Mouse (Mus musculus) ZHBTc4 (cell line): Measurements from ENCODE around the gene Epb41l3.

Source experiments
- DNase-seq: peaks from one replicate; pipeline ENCODE4 v3.0.0-alpha.2; 2011; ENCODE audit warnings: low read depth, low spot score

Gene Epb41l3

DNA sequence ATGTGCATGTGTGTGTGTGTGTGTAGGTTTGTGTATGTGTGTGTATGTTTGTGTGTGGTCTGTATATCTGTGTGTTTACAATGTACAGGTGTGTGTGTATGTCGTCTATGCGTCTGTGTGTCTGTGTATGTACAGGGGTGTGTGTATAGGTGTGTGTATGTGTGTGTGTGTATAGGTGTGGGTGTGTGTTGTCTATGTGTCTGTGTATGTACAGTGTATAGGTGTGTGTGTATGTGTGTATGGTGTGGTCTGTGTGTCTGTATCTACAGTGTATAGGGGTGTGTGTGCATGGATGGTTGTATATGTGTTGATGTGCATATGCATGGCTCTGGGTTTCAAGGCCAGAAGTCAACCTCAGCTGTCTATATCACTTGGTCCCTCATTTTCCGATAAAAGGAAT, 161.7 kb downstream of the Epb41l3 start:
- DNase-seq: no peak

DNA sequence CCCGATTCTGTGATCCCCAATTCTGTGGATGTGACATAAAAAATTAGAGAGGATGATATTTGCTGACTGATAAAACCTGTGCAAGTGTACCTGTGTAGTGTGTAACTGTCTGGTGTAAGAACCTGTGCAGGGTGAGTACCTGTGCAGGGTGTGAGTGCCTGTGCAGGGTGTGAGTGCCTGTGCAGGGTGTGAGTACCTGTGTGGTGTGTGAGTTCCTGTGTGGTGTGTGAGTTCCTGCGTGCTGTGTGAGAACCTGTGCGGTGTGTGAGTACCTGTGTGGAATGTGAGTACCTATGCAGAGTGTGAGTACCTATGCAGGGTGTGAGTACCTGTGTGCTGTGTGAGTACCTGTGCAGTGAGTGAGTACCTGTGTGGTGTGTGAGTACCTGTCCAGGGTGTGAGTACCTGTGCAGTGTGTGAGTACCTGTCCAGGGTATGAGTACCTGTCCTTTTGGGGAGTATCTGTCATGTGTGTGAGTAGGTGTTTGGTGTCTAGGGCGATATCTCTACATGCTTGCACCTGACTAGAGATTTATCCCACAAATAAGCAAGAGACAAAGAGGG, 163.4 kb downstream of the Epb41l3 start:
- no peak for DNase-seq

DNA sequence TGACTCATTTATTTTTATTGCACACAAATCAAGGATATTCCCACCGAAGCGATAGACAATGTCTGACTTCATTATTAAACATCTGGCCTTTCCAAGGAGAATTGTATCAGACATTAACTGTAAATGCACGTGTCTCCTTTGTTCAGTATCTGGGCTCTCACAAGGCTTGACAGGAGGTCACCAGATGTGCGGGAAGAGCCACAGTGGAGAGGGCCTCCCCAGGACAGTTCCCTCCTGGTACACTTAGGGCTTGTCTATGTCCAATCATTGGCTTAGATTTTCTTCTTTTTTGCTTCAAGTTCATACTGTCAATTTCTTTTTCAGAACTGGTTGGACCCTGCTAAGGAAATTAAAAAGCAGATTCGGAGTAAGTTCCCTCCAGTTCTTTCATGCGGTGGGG, 163.9 kb downstream of the Epb41l3 start:
- DNase-seq: no peak

DNA sequence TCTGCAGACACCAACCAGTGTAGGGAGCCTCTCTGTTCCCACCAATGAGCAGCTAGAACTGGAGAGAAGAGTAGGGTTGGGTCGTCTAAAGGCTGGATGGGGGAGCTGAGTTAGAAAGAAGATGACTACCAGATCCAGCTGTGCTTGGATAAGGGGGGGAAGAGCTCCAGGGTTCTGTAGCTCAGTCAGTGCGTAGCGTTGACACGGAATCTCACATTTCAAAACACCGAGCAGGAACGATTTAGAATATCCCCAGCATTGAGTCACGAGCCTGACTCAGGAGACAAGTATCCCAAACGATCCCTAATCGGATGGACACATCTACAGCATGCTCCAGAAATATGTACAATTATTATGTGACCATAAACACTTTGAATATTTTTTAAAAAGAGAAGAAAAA, 180.4 kb downstream of the Epb41l3 start:
- DNase-seq: no peak

DNA sequence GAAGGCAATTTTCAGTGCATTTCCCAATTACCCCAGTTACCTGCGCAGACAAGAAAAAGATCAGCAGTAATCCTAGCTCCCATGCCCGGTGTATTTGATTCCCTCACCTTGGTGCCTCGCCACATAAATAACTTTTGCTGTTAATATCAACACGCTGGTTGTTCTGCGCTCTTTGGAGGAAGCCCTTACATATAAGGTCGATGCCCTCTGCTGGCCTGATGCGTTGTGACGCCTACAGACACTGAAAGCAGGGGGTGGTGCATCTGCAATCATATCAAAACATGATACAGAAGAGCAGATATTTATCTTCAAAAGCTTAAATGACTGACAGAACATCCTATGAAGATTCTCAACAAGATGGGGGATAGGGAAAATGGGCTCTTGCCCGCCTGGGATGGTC, 181.0 kb downstream of the Epb41l3 start:
- DNase-seq: peak; percentile 35

DNA sequence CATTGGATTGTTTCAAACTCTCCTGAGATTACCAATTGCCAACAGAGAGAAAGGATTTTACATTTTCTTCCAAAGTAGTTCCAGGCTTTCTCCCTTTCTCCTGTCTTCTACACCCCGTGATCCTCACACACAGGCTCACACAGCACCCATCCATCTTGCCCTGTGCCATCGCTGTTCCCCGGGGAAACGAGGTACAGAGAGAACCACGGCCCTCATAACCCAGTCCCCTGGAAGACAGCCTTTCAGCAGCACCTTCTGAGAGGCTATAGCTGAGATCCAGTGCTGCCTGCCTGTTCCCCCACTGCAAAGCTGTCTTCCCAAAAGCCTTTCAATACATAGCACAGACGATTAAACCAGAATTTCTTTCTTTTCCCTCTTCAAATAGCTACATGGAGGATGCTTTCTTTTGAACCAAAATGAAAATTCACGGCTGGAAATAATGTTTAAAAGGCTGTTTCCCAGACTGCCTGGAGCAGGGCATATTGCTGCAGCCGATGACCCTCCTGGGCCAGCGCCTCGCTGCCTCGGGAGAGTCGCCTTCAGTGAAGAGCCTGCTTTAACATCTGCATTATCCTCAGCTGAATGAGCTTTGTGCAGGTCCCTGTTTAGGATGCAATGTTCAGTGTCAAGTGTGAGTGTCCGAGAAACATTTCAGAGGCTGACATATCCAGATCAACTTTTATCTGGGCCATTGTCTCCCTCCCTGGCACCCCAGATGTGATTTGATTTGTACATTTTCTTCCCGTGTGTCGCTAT, 188.5 kb downstream of the Epb41l3 start:
- no peak for DNase-seq

DNA sequence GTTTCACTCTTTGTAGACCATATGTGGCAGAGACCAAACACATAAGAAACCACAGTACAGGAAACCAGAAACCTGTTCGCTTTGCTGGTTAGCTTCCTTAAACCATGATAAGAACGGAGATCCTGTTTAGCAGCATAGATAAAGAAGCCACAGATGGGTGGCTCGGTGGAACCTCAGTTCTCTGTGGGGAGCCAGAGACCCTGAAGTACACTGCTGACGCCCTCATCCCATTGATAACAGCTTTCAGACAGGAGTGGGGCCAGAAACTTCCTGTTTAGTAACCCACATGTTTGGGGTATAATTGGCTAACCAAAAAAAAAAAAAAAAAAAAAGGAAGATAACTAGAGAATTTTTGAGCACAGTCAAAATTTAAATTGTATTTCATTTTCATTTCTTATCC, 189.7 kb downstream of the Epb41l3 start:
- no peak for DNase-seq

DNA sequence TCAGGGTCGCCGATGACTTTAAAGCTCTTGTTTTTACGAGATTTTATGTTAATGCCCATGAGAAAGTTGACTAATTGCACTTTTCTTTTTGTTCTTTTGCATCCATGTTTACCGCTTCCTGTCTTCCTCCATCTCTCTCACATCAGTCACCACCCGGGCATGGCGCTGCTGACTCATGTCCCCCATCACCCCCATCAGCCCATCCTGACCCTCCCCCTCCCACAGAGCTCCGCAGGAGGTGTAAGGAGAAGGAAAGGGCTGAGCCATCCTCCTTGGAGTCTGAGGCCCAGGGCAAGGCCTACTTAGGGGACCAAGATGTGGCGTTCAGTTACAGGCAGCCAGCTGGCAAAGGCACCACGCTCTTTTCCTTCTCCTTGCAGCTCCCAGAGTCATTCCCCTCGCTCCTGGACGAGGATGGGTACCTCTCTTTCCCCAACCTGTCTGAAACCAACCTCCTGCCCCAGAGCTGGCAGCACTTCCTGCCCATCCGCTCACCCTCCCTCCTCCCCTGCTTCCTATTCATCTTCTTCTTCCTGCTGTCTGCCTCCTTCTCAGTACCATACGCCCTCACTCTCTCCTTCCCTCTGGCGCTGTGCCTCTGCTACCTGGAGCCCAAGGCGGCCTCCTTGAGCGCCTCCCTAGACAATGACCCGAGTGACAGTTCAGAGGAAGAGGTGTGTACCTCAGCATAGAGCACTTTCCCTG, 190.4 kb downstream of the Epb41l3 start:
- DNase-seq: peak; percentile 33

DNA sequence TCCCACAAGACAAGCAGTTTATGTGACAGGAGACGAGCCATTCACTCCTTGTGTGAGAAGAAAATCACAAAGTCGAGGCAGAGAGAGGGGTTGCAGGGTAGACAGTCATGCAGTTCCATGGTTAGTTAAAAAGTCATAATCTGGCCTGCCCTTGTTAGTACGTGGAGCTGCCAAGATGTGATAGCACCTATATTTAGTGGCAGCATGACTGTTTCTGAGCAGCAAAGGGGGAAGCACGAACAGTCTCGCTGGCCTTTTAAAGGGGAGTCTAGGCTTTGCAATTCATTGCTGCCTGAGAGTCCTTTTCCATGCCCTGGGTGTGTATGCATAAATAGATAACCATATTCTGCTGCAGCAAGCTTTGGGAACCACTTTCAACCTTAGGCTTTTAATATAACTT, 191.5 kb downstream of the Epb41l3 start:
- DNase-seq: no peak

DNA sequence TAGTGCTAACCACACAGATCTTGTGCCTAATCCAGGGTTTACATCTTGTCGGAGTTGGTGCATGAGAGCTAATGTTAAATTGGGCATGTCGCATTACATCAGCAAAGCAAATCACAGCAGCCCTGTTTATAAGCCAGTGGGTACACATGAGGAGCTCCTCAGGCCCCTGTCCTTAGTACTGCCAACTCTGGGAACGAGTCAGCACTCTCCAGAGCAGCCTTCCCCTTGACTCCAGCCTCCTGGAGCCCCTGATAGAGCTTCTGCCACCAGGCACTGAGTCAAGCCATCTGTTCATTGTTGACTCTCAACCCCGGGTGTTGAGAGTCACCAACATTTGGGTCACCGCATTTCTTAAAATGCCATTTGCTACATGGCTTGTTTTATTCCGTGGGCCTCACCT, 192.0 kb downstream of the Epb41l3 start:
- no peak for DNase-seq

DNA sequence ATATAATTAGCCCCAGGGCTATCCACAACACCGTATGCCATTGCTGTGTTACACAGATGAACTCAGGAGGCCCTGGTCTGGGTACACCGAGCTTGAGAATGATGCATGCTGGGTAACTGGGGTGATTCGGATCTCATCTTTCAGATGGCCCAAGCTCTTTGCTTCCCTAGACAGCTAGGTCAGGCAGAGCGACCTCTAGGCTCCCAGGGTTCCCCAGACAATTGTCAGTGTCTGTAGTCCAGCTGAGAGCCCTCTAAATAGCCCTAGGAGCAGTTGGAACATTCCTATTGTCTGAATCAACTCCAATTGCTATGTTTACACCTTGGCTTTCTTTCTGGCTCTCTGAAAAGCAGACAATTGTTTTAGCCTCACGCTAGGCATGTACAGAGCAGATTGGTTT, 201.9 kb downstream of the Epb41l3 start:
- peak; percentile 91 for DNase-seq

DNA sequence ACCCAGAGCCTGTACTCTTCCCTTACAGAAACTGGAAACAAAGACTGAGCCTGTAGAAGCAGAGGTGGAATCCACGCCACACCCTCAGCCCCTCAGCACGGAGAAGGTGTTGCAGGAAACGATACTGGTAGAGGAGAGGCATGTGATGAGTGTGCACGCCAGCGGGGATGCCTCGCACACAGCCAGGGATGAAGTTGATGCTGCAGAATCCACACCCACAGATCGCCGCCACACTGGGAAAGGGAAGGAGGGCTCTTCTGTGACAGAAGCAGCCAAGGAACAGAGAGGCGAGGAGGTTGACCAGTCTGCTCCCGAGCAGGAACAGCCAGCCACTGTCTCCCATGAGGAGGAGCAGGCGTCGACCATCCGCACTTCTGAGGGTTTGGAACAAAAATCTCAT, 209.0 kb downstream of the Epb41l3 start:
- DNase-seq: peak; percentile 45

DNA sequence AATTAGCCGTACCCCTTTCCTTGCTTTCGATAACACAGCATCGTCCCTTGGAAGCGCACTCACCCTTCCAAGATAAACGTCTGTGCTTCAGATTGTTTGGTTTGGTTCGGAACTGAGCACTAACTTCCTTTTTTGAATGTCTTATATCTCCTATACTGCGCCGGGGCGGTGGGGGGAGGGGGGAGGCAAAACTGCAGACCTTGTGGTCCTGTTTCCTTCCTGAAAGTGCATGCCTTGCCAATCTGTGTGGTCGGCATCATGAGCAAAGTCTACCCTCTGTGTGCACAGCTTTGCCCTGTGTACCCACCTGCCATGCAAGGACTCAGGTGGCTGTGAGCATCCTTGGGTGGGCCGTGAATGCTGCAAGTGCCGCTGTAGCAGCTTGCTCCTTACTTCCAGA, 212.6 kb downstream of the Epb41l3 start:
- no peak for DNase-seq

DNA sequence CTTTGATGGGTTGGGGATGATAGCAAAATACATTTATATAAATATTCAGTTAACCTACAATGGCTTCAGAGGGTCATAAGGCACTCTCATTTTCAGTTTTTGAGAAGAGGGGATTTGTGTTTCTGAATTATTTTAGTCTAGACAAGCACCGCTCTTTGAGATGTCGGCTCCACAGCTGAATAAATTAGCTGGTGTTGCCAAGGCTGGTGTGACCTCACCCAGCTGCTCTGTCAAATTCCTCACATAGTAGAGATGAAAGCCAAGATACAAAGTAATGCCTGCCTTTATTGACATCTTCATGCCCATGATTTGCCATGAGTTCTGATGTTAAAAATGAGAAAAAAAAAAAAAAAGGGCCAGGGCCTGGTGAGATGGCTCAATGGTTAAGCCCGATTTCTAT, 214.8 kb downstream of the Epb41l3 start:
- DNase-seq: no peak

DNA sequence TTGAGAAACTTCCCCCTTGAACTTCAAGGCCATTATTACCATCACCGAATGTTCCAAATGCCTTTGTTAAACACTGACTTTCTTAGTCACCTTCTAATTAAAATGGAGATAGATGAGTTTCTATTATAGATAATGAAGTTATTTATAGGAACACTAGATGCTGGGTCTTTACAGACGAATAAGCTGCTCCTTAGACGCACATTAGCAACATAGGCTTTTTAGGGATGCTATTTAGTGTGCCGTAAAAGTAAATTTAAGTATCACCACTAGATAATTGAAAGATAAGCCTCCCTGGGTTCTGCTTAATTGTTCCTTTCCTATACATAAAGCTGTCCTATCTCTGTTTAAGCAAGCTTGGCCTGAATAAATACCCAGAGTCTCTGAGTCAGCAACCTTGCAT, 226.1 kb downstream of the Epb41l3 start:
- DNase-seq: no peak

DNA sequence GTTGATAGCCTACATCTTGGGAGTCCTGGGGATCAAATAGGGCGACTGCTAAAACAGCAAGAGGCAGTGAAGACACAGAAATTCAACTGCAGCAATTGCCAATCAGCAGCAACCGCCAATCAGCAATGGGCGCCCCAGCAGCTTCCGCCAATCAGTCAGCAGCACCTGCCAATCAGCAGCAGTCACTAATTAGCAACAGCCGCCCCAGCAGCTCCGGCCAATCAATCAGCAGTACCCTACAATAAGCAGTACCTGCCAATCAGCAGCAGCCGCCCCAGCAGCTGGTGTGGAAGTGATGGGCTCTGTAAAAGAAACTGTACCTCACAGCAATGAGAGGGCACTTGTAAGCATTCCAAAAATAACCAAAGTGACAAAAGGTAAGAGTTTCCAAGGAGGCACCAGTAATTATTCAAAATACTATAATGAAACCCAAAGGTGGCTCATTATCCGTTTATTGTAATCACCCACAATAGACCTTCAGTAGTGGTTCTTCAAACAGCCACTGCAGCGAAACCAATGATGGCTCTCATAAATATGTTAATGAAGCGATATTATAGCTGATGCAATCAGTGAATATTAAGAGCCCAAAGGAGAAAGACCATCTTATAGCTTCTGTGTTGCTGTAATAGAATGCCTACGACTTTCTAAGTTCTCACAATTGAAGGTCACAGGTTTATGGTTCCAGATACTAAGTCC, 228.2 kb downstream of the Epb41l3 start:
- peak; percentile 63 for DNase-seq

DNA sequence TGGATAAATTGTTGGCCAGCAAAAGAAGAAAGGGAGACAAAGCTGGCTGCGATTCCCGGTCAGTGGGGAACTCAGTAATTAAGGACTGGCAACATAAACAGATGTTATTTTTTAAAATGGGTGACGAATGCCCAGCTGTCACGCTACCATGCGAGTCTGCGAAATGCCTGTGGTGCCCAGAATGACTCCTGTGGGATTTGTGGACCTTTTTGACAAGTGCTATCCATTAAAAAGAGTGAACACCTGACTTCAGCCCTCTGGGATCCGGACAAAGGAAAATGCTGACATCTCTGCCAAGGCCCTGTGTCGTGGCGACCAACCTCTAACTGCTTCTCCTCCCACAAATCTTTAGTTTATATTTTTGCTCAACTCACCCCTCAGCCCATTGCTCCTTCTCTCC, 232.2 kb downstream of the Epb41l3 start:
- no peak for DNase-seq

DNA sequence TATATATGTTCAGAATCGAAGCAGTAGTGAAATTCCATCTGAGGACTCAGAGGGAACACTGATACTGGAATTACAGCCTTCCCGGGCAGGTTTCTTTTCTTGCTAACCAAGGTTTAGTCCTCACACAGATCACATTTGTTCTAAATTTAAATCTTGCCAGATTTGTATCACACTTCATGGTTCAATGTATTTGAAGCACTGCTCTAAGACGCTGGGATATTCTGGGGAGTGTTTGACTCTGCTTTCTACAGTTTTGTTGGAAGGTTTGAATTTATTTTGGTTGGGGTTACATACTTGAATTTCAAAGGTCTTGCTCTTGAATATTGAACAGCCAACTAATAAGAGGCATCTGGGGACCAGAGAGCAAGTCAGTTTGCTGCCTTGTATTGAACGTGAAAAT, 234.4 kb downstream of the Epb41l3 start:
- no peak for DNase-seq

DNA sequence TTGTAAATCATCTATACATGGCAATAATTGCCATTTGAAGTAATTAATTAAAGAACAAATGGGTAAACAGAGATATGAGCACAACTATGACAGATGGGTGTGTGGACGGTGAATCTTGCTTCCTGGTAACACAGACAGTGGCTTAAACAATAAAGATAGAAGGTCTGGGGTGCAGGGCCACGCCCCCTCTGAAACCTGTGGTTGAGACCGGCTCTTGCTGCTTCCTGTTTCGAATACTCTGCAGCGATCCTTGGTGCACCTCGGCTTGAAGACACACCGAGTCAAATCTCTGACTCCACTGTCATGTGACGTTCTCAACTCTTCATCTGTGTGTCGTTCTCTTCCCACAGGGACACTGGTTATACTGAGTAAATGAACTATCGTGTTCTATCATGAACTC, 245.0 kb downstream of the Epb41l3 start:
- no peak for DNase-seq

DNA sequence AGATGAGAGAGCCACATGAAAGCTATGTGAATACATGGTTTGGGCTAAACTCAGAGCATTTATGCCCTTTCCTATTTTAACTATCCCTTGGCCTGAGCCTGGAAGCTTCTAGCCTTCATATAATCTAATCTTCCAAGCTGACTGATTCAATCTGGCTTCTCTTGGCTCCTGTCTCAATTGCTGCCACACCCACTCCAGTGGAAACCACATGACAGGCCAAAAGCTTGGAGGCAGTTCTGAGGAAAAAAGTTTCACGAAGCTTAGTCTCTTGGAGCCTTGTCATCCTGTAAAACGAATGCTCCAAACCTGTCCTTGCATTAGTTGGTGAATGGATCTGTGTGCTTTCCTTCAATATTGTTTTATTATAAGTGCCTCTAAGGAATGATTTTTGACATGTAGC, 247.2 kb downstream of the Epb41l3 start:
- DNase-seq: peak; percentile 54
